Mouse (Mus musculus) skeletal muscle tissue, adult 2 months (tissue): ENCODE data around the gene Vax1.

Experiments used
- DNase-seq: peaks from one replicate; pipeline ENCODE4 v3.0.0-alpha.2; 2012; ENCODE audit warnings: low read depth, low spot score

Gene Vax1

GRCm38 (mm10) chr19:59169143-59169935 is 517 bp downstream of the Vax1 start:
- no peak for DNase-seq

GRCm38 (mm10) chr19:59168386-59168905 is 1.4 kb downstream of the Vax1 start:
- no peak for DNase-seq

- no peak for DNase-seq
These were observed 2.0 kb downstream of the Vax1 start for GRCm38 (mm10) chr19:59167871-59168270.

GRCm38 (mm10) chr19:59166879-59167278 is 3.0 kb downstream of the Vax1 start:
- no peak for DNase-seq

GRCm38 (mm10) chr19:59166311-59166761 is 3.5 kb downstream of the Vax1 start:
- DNase-seq, result no peak

GRCm38 (mm10) chr19:59165577-59165976 is 4.3 kb downstream of the Vax1 start:
- DNase-seq, result no peak

GRCm38 (mm10) chr19:59164896-59165560 is 4.8 kb downstream of the Vax1 start:
- DNase-seq, result no peak

- no peak for DNase-seq
These were observed 5.7 kb downstream of the Vax1 start for GRCm38 (mm10) chr19:59164111-59164510.

GRCm38 (mm10) chr19:59156702-59157101 is 13.2 kb downstream of the Vax1 start:
- no peak for DNase-seq

GRCm38 (mm10) chr19:59154171-59154570 is 15.7 kb downstream of the Vax1 start:
- no peak for DNase-seq

GRCm38 (mm10) chr19:59145492-59146140 is 24.2 kb downstream of the Vax1 start:
- no peak for DNase-seq

- DNase-seq, result no peak
These were observed 24.8 kb downstream of the Vax1 start for GRCm38 (mm10) chr19:59145064-59145463.

- no peak for DNase-seq
These were observed 27.6 kb downstream of the Vax1 start for GRCm38 (mm10) chr19:59142206-59142605.

GRCm38 (mm10) chr19:59135387-59135786 is 34.5 kb downstream of the Vax1 start:
- no peak for DNase-seq

GRCm38 (mm10) chr19:59134916-59135315 is 34.9 kb downstream of the Vax1 start:
- no peak for DNase-seq

GRCm38 (mm10) chr19:59133202-59133601 is 36.7 kb downstream of the Vax1 start:
- DNase-seq, result no peak

- no peak for DNase-seq
These were observed 40.2 kb downstream of the Vax1 start for GRCm38 (mm10) chr19:59129671-59130070.

GRCm38 (mm10) chr19:59128531-59129204 is 41.2 kb downstream of the Vax1 start:
- DNase-seq, result no peak

GRCm38 (mm10) chr19:59127424-59127823 is 42.4 kb downstream of the Vax1 start:
- no peak for DNase-seq
